Mouse (Mus musculus) heart, embryonic 10.5 days (tissue): ENCODE measurements around the gene Sh2b3. TPM values are rescaled to one million over a fixed set of nuclear protein-coding genes. Genes with fewer than 3 reads are reported as not detected.

ENCODE experiments used
- DNase-seq: peaks from one replicate; pipeline ENCODE4 v3.0.0-alpha.2; 2017; ENCODE audit warnings: low spot score
- H3K27ac ChIP-seq: fragments of 300-500 bp; sonication (generic); 2 replicates; pipeline ENCODE4 v1.5.1; 2016; ENCODE audit warnings: mild to moderate bottlenecking
- H3K27me3 ChIP-seq: fragments of 300-500 bp; sonication (generic); 2 replicates; pipeline ENCODE4 v1.6.1; 2016; ENCODE audit warnings: mild to moderate bottlenecking; ENCODE audit not compliant: poor library complexity, insufficient read depth, severe bottlenecking
- H3K36me3 ChIP-seq: fragments of 300-500 bp; sonication (generic); 2 replicates; pipeline ENCODE4 v1.6.1; 2016; ENCODE audit warnings: mild to moderate bottlenecking, moderate library complexity
- H3K4me1 ChIP-seq: fragments of 300-500 bp; sonication (generic); 2 replicates; pipeline ENCODE4 v1.6.1; 2016; ENCODE audit warnings: mild to moderate bottlenecking
- H3K4me3 ChIP-seq: fragments of 300-500 bp; sonication (generic); 2 replicates; pipeline ENCODE4 v1.5.1; 2016; ENCODE audit warnings: mild to moderate bottlenecking, moderate library complexity
- H3K9me3 ChIP-seq: fragments of 300-500 bp; sonication (generic); 2 replicates; pipeline ENCODE4 v1.6.1; 2016; ENCODE audit warnings: mild to moderate bottlenecking, moderate library complexity
- WGBS: fragments of 180-500 bp; shearing (Covaris S2); methylation state at CpG from one replicate; pipeline ENCODE4 v1.1.7; 2016; 5-methylcytosine and 5-hydroxymethylcytosine counted together
- polyA plus RNA-seq: library from polyadenylated mRNA; unstranded; fragments of >200 nt; fragmentation: Nextera tagmentation; extraction: Ambion mirVana; gene quantifications from 2 replicates; pipeline ENCODE4 v1.2.1, GENCODE M21; 2016

Sh2b3 gene
- polyA plus RNA-seq, 1 experiment from 2014 or later = 15.3 TPM

DNA sequence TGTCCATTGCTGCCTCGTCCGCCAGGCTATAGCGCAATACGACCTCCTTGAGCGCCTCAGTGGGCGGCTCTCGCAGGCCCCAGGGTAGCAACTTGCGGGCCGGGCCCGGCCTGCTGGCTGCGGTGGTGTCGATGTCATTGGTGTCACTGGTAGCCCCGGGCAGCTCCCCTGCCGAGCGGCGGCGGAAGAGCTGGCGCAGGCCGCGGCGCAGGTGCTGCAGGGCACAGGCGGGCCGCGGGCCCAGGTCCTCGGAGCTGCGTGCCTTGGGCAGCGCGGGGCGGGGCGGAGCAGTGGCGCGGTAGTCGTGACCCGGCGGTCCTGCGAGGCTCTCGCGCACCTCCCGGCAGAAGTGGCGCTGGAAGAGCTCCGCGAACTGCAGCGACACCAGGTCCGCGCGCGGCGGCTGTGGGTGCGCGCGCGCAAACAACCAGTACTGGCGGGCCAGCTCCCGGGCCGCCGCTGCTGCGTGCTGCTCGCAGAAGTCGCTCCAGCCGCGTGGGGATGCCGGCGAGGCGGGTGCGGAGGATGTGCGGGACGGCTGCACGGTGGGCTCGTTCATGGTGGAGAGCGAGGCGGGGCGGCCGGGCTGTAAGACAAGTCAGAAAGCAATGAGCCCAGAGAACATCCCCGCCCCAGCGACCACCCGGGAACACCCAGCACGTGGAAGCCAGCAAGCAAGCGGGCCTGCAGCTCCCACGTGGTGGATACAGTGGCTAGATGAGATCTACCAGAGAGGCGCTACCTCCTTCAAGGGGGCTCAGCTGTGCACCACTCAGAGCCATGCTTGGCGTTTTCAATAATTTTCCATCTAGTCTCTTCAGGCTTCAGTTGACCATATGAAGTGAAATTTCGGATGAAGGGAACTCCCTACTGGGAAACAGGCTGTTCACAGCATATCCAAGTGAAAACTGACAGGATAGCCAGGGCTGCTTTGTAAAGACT is 8.7 kb downstream of the Sh2b3 start:
- WGBS = 21% methylated on average over 82 of the region's 82 CpGs
- no peak for DNase-seq

DNA sequence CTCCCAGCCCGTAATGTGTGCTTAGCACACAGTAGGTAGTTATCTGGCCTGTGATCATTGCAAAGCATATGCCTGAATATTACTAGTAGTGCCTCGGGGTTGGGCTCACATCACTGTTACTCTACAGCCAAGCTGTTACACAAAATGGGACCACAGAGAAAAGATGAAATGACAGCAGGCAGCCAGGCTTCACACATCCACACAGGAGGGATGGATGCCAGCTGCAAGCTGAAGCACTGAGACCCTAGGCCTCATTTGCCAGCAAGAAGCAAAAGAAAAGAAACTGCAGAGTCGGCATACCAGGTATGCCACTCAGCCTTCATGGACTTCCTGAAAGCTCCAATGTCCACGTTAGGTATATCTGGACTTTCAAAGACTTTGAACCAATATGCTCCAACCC is 9.6 kb downstream of the Sh2b3 start:
- DNase-seq = no peak
- WGBS = 81% methylated on average over 4 of the region's 4 CpGs
- no peak overlapping the region for H3K27ac ChIP-seq
- peak overlapping the region; percentile 60 for H3K4me3 ChIP-seq
- peaks cover 53% of the 10 kb centered on the region for H3K4me1 ChIP-seq
- peaks cover 55% of the 10 kb centered on the region for H3K36me3 ChIP-seq
- H3K27me3 ChIP-seq = peaks cover 29% of the 10 kb centered on the region
- H3K9me3 ChIP-seq = no peaks in the 10 kb centered on the region

More for the DNA sequence above, 8.7 kb downstream of the Sh2b3 start:
- peaks cover 54% of the 10 kb centered on the region for H3K4me1 ChIP-seq
- peaks cover 57% of the 10 kb centered on the region for H3K36me3 ChIP-seq
- H3K9me3 ChIP-seq = no peaks in the 10 kb centered on the region
- peaks cover 29% of the 10 kb centered on the region for H3K27me3 ChIP-seq
- peak overlapping the region; percentile 60 for H3K4me3 ChIP-seq
- peak overlapping the region; percentile 62 for H3K27ac ChIP-seq

DNA sequence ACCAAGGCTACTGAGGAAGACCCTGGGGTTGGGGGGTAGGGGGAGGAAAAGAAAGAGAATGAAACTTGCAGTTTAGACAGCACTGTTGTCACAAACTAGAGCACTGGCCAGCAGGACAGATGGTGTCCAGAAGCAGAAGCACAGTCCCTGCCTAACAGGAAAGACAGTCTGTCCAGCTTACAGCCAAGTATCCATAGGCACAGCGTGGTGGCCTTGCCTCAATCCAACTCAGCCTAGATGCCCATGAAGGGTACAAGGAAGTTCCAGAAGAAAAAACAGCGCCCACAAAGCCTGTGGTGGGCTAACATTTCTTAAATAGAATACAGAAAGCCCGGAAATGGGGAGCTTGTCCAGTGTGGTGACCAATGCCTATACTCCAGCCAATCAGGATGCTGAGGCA is 11.8 kb downstream of the Sh2b3 start:
- WGBS = 91% methylated on average over 3 of the region's 3 CpGs
- peaks cover 29% of the 10 kb centered on the region for H3K27me3 ChIP-seq
- peak; percentile 72 for DNase-seq
- peaks cover 53% of the 10 kb centered on the region for H3K4me1 ChIP-seq
- no peak overlapping the region for H3K4me3 ChIP-seq
- H3K27ac ChIP-seq = no peak overlapping the region
- H3K9me3 ChIP-seq = no peaks in the 10 kb centered on the region
- H3K36me3 ChIP-seq = peaks cover 66% of the 10 kb centered on the region

- peak overlapping the region; percentile 74; the same call in 1 of the 2 replicates for H3K27ac ChIP-seq
- H3K27me3 ChIP-seq = peaks cover 18% of the 10 kb centered on the region
- no peak for DNase-seq
- peaks cover 78% of the 10 kb centered on the region for H3K36me3 ChIP-seq
- H3K9me3 ChIP-seq = no peaks in the 10 kb centered on the region
- 0 out of 2 replicates have a peak overlapping the region, but pooled peaks have one; percentile 0 for H3K4me3 ChIP-seq
- peaks cover 60% of the 10 kb centered on the region for H3K4me1 ChIP-seq
- 58% methylated on average over 4 of the region's 4 CpGs for WGBS
These were observed 13.3 kb downstream of the Sh2b3 start for GRCm38 (mm10) chr5:121824121-121824520.

- DNase-seq = peak; percentile 66
- H3K4me1 ChIP-seq = peaks cover 55% of the 10 kb centered on the region
These were observed 13.8 kb downstream of the Sh2b3 start for GRCm38 (mm10) chr5:121823668-121824067.

DNA sequence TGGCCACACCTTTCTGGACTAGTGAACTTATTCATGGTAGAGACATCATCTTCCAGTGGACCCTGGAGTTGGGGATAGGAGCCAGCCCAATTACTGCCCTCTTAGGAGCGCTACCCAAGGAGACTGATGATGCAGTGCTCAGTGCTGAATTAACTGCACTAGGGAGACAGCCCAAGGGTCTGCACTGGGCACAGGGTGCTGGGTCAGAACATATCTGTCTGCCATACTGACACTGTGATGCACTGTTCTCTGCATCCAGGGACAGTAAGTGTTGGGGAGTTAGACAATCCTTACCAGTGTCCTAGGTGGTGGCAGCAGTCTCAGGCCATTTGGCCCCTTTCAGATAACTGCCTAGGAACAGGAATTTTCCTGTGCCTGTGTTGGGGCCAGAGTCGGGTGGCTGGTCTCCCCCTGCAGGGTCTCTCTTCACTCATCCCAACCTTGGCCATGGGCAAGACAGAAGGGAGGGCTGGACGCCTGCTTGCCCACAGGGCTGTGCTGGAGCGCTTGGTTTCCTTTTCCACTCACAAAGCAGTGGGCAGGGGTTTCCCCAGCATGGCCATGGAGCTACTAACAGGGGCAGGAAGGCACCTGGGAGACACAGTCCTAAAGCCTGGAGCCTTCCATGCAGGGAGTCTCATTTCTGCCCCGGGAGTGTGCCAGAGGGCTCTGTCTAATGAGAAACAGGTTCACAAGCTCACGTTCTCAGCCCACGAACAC is 14.5 kb downstream of the Sh2b3 start:
- Histone ChIP-seq H3K27ac (no peak overlapping the region), H3K4me3 (no peak overlapping the region), H3K9me3 (no peaks in the 10 kb centered on the region), H3K4me1 (peaks cover 48% of the 10 kb centered on the region), H3K36me3 (peaks cover 79% of the 10 kb centered on the region), H3K27me3 (peaks cover 6% of the 10 kb centered on the region)
- WGBS = 79% methylated on average over 7 of the region's 7 CpGs
- DNase-seq = peak; percentile 72

More at GRCm38 (mm10) chr5:121823668-121824067, 13.8 kb downstream of the Sh2b3 start:
- peaks cover 79% of the 10 kb centered on the region for H3K36me3 ChIP-seq
- H3K27me3 ChIP-seq = peaks cover 14% of the 10 kb centered on the region
- H3K4me3 ChIP-seq = no peak overlapping the region
- 93% methylated on average over 1 of the region's 1 CpGs for WGBS
- H3K27ac ChIP-seq = peak overlapping the region; percentile 74; the same call in 1 of the 2 replicates
- no peaks in the 10 kb centered on the region for H3K9me3 ChIP-seq

- Histone ChIP-seq H3K27ac (no peak overlapping the region), H3K27me3 (no peaks in the 10 kb centered on the region), H3K9me3 (no peaks in the 10 kb centered on the region), H3K4me3 (no peak overlapping the region), H3K36me3 (peaks cover 79% of the 10 kb centered on the region), H3K4me1 (peaks cover 52% of the 10 kb centered on the region)
- no peak for DNase-seq
- 71% methylated on average over 5 of the region's 5 CpGs for WGBS
These were observed 15.9 kb downstream of the Sh2b3 start for GRCm38 (mm10) chr5:121821552-121821951.

GRCm38 (mm10) chr5:121821116-121821515 is 16.3 kb downstream of the Sh2b3 start:
- 88% methylated on average over 5 of the region's 5 CpGs for WGBS
- Histone ChIP-seq H3K4me3 (no peak overlapping the region), H3K9me3 (no peaks in the 10 kb centered on the region), H3K27me3 (no peaks in the 10 kb centered on the region), H3K4me1 (peaks cover 52% of the 10 kb centered on the region), H3K36me3 (peaks cover 79% of the 10 kb centered on the region), H3K27ac (0 out of 2 replicates have a peak overlapping the region, but pooled peaks have one; percentile 12)
- DNase-seq = no peak

GRCm38 (mm10) chr5:121820657-121821056 is 16.8 kb downstream of the Sh2b3 start:
- H3K4me3 ChIP-seq = no peak overlapping the region
- WGBS = 48% methylated on average over 3 of the region's 3 CpGs
- H3K9me3 ChIP-seq = no peaks in the 10 kb centered on the region
- H3K4me1 ChIP-seq = peaks cover 52% of the 10 kb centered on the region
- H3K27ac ChIP-seq = 0 out of 2 replicates have a peak overlapping the region, but pooled peaks have one; percentile 12
- no peak for DNase-seq
- no peaks in the 10 kb centered on the region for H3K27me3 ChIP-seq
- H3K36me3 ChIP-seq = peaks cover 79% of the 10 kb centered on the region

- Histone ChIP-seq H3K4me3 (no peak overlapping the region), H3K36me3 (peaks cover 79% of the 10 kb centered on the region), H3K9me3 (no peaks in the 10 kb centered on the region), H3K27me3 (no peaks in the 10 kb centered on the region), H3K27ac (no peak overlapping the region), H3K4me1 (peaks cover 52% of the 10 kb centered on the region)
- no peak for DNase-seq
- WGBS = 52% methylated on average over 2 of the region's 2 CpGs
These were observed 17.3 kb downstream of the Sh2b3 start for GRCm38 (mm10) chr5:121820161-121820560.

DNA sequence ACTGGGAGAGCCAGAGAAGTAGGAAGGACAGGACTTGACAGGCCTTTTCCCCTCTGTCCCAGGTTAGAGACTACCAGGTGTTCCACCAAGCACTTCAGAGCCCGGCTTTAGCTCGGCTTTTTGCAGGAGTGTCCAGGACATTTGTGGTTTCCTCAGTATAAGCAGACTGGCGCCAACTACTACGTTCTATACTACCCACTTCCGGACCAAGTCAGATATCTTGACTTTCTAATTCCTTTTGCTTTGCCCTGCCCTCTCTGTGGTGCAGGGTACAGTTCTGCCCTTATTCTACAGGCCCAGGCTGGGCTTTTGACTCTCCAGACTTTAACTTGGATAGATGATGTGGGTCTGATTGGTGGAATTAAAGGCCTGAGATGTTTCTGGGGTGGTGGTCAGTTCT is 17.9 kb downstream of the Sh2b3 start:
- WGBS = 84% methylated on average over 5 of the region's 5 CpGs
- Histone ChIP-seq H3K9me3 (no peaks in the 10 kb centered on the region), H3K4me3 (no peak overlapping the region), H3K36me3 (peaks cover 77% of the 10 kb centered on the region), H3K4me1 (peaks cover 51% of the 10 kb centered on the region), H3K27ac (no peak overlapping the region), H3K27me3 (no peaks in the 10 kb centered on the region)
- DNase-seq = no peak

- Histone ChIP-seq H3K4me1 (peaks cover 44% of the 10 kb centered on the region), H3K36me3 (peaks cover 78% of the 10 kb centered on the region)
- 90% methylated on average over 4 of the region's 4 CpGs for WGBS
These were observed 18.6 kb downstream of the Sh2b3 start for GRCm38 (mm10) chr5:121818862-121819261.

GRCm38 (mm10) chr5:121818401-121818800 is 19.0 kb downstream of the Sh2b3 start:
- 92% methylated on average over 7 of the region's 7 CpGs for WGBS
- no peak overlapping the region for H3K27ac ChIP-seq
- H3K4me3 ChIP-seq = no peak overlapping the region
- H3K9me3 ChIP-seq = no peaks in the 10 kb centered on the region
- no peaks in the 10 kb centered on the region for H3K27me3 ChIP-seq
- peaks cover 83% of the 10 kb centered on the region for H3K36me3 ChIP-seq
- H3K4me1 ChIP-seq = peaks cover 39% of the 10 kb centered on the region
- DNase-seq = no peak

More at GRCm38 (mm10) chr5:121818862-121819261, 18.6 kb downstream of the Sh2b3 start:
- no peak for DNase-seq
- H3K9me3 ChIP-seq = no peaks in the 10 kb centered on the region
- no peak overlapping the region for H3K4me3 ChIP-seq
- no peak overlapping the region for H3K27ac ChIP-seq
- H3K27me3 ChIP-seq = no peaks in the 10 kb centered on the region
